8 mouse cellular contexts compared by ENCODE assay signal in the genomic region with DNA sequence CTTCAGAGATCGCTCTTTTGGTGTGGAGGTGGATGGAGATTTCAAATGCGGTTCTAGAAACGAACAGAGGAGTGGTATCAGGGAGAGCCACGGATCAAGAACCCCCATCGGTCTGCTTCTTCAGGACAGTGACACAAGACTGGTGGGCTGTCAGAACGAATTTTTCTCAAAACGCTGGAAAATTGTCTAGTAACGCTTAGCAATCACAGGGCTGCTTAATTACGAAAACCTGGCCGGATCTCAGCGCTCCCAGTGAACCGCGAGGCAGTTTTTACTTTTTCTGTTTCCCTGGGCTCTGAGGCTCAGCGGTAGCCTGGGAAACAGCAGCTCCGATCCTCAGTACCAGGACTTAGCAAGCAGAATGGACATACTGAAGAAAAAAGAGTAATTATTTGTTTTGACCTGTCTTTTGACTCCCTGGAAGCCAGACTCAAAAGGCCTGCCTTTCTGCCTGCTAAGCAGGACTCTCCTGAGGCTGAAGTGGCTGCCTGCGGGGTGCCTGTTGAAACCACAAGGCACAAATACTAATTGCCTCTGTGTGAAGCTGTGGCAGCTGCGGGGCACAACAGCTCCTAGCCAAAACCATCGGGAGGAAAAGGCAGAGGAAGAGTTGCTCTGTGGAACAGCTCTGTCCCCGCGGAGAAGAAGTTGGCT.
A peak's percentile ranks its signal among the peaks of the same experiment; 100 is the strongest.
DNase-seq lines count a peak whose midpoint lies in the region; ATAC-seq and TF ChIP-seq lines count a peak whose summit lies in the region.

No protein-coding gene starts in this region.

- H3K9ac ChIP-seq in embryonic facial prominence, embryonic 13.5 days, result no peak overlapping the region
- H3K9ac ChIP-seq in intestine, embryonic 16.5 days (ENCODE audit: low read depth, low read length), result no peak overlapping the region
- H3K9ac ChIP-seq in neural tube, embryonic 11.5 days (ENCODE audit: low read length), result no peak overlapping the region

- no peak for ATAC-seq in embryonic facial prominence, embryonic 13.5 days (ENCODE audit: insufficient number of reproducible peaks, insufficient read depth, low FRiP score, low TSS enrichment, low read depth)
- ATAC-seq in intestine, embryonic 16.5 days, result no peak
- ATAC-seq in neural tube, embryonic 11.5 days (ENCODE audit: insufficient read depth, low FRiP score, low TSS enrichment), result peak; percentile 56

- no peaks in the 10 kb centered on the region; the same call in 1 of the 2 replicates for H3K4me1 ChIP-seq in embryonic facial prominence, embryonic 13.5 days
- no peaks in the 10 kb centered on the region for H3K4me1 ChIP-seq in intestine, embryonic 16.5 days (ENCODE audit: control insufficient read depth, insufficient read depth, low read length)
- H3K4me1 ChIP-seq in neural tube, embryonic 11.5 days (ENCODE audit: control insufficient read depth, insufficient read depth, low read length), result no peaks in the 10 kb centered on the region

- DNase-seq in layer of hippocampus, adult 2 months (ENCODE audit: low spot score in 2 of 2), result peak; percentile 27 to 45
- no peak for DNase-seq in layer of hippocampus, postnatal 25 days (ENCODE audit: extremely low spot score in 1 of 2, low spot score in 1 of 2)
- DNase-seq in neural tube, embryonic 11.5 days (ENCODE audit: low spot score), result peak; percentile 45
- DNase-seq in gastrocnemius, adult 8-10 months (ENCODE audit: low spot score in 2 of 2), result no peak
- DNase-seq in MN1 (ENCODE audit: low spot score), result no peak
- no peak for DNase-seq in frontal cortex, postnatal 14 days (ENCODE audit: low spot score in 2 of 2)

- peak overlapping the region; percentile 42 for H3K4me3 ChIP-seq in layer of hippocampus, adult 2 months
- H3K4me3 ChIP-seq in embryonic facial prominence, embryonic 13.5 days, result 0 out of 2 replicates have a peak overlapping the region, but pooled peaks have one; percentile 14
- no peak overlapping the region for H3K4me3 ChIP-seq in intestine, embryonic 16.5 days (ENCODE audit: low read length)
- no peak overlapping the region for H3K4me3 ChIP-seq in neural tube, embryonic 11.5 days (ENCODE audit: low read depth, low read length)

- H3K9me3 ChIP-seq in embryonic facial prominence, embryonic 13.5 days, result no peaks in the 10 kb centered on the region
- no peaks in the 10 kb centered on the region for H3K9me3 ChIP-seq in intestine, embryonic 16.5 days (ENCODE audit: control insufficient read depth, low read length)
- H3K9me3 ChIP-seq in neural tube, embryonic 11.5 days (ENCODE audit: control insufficient read depth, low read length), result no peaks in the 10 kb centered on the region

- H3K27me3 ChIP-seq in embryonic facial prominence, embryonic 13.5 days, result no peaks in the 10 kb centered on the region
- no peaks in the 10 kb centered on the region for H3K27me3 ChIP-seq in intestine, embryonic 16.5 days (replicated peaks; ENCODE audit: control insufficient read depth, insufficient read depth, low read length)
- H3K27me3 ChIP-seq in neural tube, embryonic 11.5 days (ENCODE audit: control insufficient read depth, insufficient read depth, low read length), result no peaks in the 10 kb centered on the region

- no peaks in the 10 kb centered on the region for H3K36me3 ChIP-seq in embryonic facial prominence, embryonic 13.5 days
- H3K36me3 ChIP-seq in intestine, embryonic 16.5 days (ENCODE audit: control insufficient read depth, insufficient read depth, low read length), result no peaks in the 10 kb centered on the region
- H3K36me3 ChIP-seq in neural tube, embryonic 11.5 days (ENCODE audit: control insufficient read depth, insufficient read depth, low read length), result no peaks in the 10 kb centered on the region

- WGBS in embryonic facial prominence, embryonic 13.5 days, result 24% methylated on average over 20 of the region's 20 CpGs
- 43% methylated on average over 20 of the region's 20 CpGs for WGBS in intestine, embryonic 16.5 days
- 37% methylated on average over 20 of the region's 20 CpGs for WGBS in neural tube, embryonic 11.5 days

- no peak overlapping the region for H3K27ac ChIP-seq in layer of hippocampus, adult 2 months
- H3K27ac ChIP-seq in embryonic facial prominence, embryonic 13.5 days, result no peak overlapping the region
- no peak overlapping the region for H3K27ac ChIP-seq in intestine, embryonic 16.5 days (ENCODE audit: low read length)
- no peak overlapping the region for H3K27ac ChIP-seq in neural tube, embryonic 11.5 days (ENCODE audit: low read depth, low read length)

- H3K4me2 ChIP-seq in embryonic facial prominence, embryonic 13.5 days, result peak overlapping the region; percentile 49
- H3K4me2 ChIP-seq in intestine, embryonic 16.5 days (ENCODE audit: low read depth, low read length), result peak overlapping the region; percentile 5; the same call in 1 of the 2 replicates
- H3K4me2 ChIP-seq in neural tube, embryonic 11.5 days (ENCODE audit: low read depth), result no peak overlapping the region

- TF ChIP-seq CTCF in layer of hippocampus, adult 2 months (conservative IDR thresholded peaks at IDR 0.05), result peak; percentile 41

Comparison
In these comparisons a context has a peak if more than half of its experiments do, and no peak if none do; other contexts are left out.
1. DNase-seq: peak in layer of hippocampus, adult 2 months (2 of 2) and neural tube, embryonic 11.5 days (single experiment); none in layer of hippocampus, postnatal 25 days (0 of 2), gastrocnemius, adult 8-10 months (0 of 2), MN1 (single experiment) and frontal cortex, postnatal 14 days (0 of 2).
2. H3K4me3 ChIP-seq: peak in layer of hippocampus, adult 2 months (single experiment) and embryonic facial prominence, embryonic 13.5 days (single experiment); none in intestine, embryonic 16.5 days (single experiment) and neural tube, embryonic 11.5 days (single experiment).